Mouse (Mus musculus): Measurements from ENCODE around the gene Ptpn7.

- TF ChIP-seq CTCF (conservative IDR thresholded peaks at IDR 0.05; ENCODE audit: insufficient read depth, insufficient read length, low read depth, low read length) (no peak), POLR2A (IDR thresholded peaks at IDR 0.05; ENCODE audit: low read depth, low read length) (no peak)
Measured at GRCm38 (mm10) chr1:135168453-135169200, 36.1 kb downstream of the Ptpn7 start.
